Mouse (Mus musculus): ENCODE results near the gene Ubn1.

Ubn1 gene

GRCm38 (mm10) chr16:5071974-5072373 is 22.1 kb downstream of the Ubn1 start:
- no peak for DNase-seq (ENCODE audit: low read depth, low spot score)

- DNase-seq (ENCODE audit: low read depth, low spot score), result no peak
Measured at GRCm38 (mm10) chr16:5074341-5074740, 24.5 kb downstream of the Ubn1 start.

- DNase-seq (ENCODE audit: low read depth, low spot score), result no peak
Measured at GRCm38 (mm10) chr16:5085196-5085595, 35.3 kb downstream of the Ubn1 start.

- DNase-seq (ENCODE audit: low read depth, low spot score), result no peak
Measured at GRCm38 (mm10) chr16:5086179-5086578, 36.3 kb downstream of the Ubn1 start.

- no peak for DNase-seq (ENCODE audit: low read depth, low spot score)
Measured at GRCm38 (mm10) chr16:5089021-5089420, 39.2 kb downstream of the Ubn1 start.

- no peak for DNase-seq (ENCODE audit: low read depth, low spot score)
Measured at GRCm38 (mm10) chr16:5093285-5093684, 43.4 kb downstream of the Ubn1 start.

- DNase-seq (ENCODE audit: low read depth, low spot score), result no peak
Measured at GRCm38 (mm10) chr16:5096504-5096903, 46.6 kb downstream of the Ubn1 start.

GRCm38 (mm10) chr16:5101000-5101399 is 51.1 kb downstream of the Ubn1 start:
- DNase-seq (ENCODE audit: low read depth, low spot score), result no peak

GRCm38 (mm10) chr16:5109877-5110276 is 60.0 kb downstream of the Ubn1 start:
- DNase-seq (ENCODE audit: low read depth, low spot score), result no peak

GRCm38 (mm10) chr16:5111021-5111420 is 61.2 kb downstream of the Ubn1 start:
- no peak for DNase-seq (ENCODE audit: low read depth, low spot score)

GRCm38 (mm10) chr16:5113002-5113550 is 63.2 kb downstream of the Ubn1 start:
- no peak for DNase-seq (ENCODE audit: low read depth, low spot score)

GRCm38 (mm10) chr16:5113582-5113981 is 63.7 kb downstream of the Ubn1 start:
- no peak for DNase-seq (ENCODE audit: low read depth, low spot score)

GRCm38 (mm10) chr16:5119385-5119784 is 69.5 kb downstream of the Ubn1 start:
- DNase-seq (ENCODE audit: low read depth, low spot score), result no peak

- no peak for DNase-seq (ENCODE audit: low read depth, low spot score)
Measured at GRCm38 (mm10) chr16:5119845-5120244, 70.0 kb downstream of the Ubn1 start.

GRCm38 (mm10) chr16:5123476-5123875 is 73.6 kb downstream of the Ubn1 start:
- DNase-seq (ENCODE audit: low read depth, low spot score), result no peak

GRCm38 (mm10) chr16:5130196-5130595 is 80.3 kb downstream of the Ubn1 start:
- DNase-seq (ENCODE audit: low read depth, low spot score), result no peak

GRCm38 (mm10) chr16:5130766-5131165 is 80.9 kb downstream of the Ubn1 start:
- no peak for DNase-seq (ENCODE audit: low read depth, low spot score)

GRCm38 (mm10) chr16:5131251-5131922 is 81.5 kb downstream of the Ubn1 start:
- DNase-seq (ENCODE audit: low read depth, low spot score), result no peak

- no peak for DNase-seq (ENCODE audit: low read depth, low spot score)
Measured at GRCm38 (mm10) chr16:5132401-5132801, 82.5 kb downstream of the Ubn1 start, which contains the start of gene Ppl. Gene Ppl, minus strand, starts transcription at chr16:5132421.

GRCm38 (mm10) chr16:5134623-5135330 is 84.9 kb downstream of the Ubn1 start:
- DNase-seq (ENCODE audit: low read depth, low spot score), result no peak

GRCm38 (mm10) chr16:5135551-5136261 is 85.8 kb downstream of the Ubn1 start:
- DNase-seq (ENCODE audit: low read depth, low spot score), result no peak
